Mouse (Mus musculus) lung, postnatal 4 days (tissue): Measurements from ENCODE around the gene Polr1d.

Source experiments
- DNase-seq, 2 experiments: peaks; one replicate each; pipeline ENCODE4 v3.0.0; 2021

Gene Polr1d

DNA sequence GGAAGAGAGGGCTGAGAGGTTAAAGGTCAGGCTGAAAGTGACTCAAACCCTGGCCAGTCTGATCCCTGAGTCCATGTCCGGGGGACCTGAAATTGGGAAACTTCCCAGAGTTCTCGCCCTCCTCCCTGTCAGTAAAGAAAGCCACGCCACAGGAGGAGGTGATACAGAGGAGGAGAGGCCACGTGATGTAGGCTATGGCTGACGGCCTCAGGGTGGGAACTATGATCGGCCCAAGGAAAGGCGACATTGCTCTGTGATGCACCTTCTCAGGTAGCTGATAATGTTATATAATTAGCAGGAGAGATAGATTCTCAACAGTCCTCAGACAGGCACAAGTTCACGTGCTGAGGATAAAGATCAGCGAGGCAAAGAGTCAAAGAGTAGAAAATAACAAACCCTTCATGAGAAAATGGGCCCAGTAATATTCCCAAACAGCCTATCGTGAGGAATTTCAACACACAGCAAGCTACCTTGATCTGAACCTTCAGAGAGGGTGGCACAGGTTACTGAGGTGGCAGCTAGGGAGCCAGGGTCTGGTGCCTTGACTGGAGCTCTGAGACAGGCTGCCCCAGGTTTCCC, 20.0 kb upstream of the Polr1d start:
- DNase-seq = no peak

DNA sequence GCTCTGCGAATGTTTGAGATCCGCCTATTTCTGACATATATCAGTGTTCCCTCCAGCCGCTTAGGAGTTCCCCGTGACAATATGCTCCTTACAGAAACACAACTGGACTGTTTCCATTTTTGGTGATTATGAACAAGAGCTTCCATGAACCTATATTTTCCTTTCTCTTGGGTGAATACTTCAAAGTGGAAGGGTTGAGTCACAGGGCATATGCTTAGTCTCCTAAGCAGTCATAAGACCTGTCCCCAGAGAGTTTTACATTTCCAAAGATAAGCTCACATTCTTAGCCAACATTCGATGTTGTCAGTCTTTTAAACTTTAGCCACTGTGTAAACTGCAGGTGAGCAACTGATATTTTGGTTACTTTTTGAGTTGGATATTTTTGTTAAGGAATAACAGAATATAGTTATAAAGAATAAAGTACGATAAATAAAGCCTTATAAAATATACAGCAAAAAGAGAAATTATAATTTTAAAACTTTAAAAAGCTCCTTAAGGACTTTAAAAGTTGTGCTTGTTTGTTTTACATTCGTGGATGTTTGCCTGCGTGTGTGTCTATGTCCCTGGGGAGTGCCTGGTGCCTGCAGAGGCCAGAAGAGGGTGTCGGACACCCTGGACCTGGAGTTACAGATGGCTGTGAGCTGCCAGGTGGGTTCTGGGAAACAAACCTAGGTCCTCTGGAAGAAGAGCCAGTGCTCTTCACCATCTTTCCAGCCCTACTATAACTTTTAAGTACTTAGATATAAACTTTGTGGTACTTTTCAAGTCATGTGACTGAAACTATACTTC, 19.0 kb upstream of the Polr1d start:
- no peak for DNase-seq

GRCm38 (mm10) chr5:147058661-147059060, 18.2 kb upstream of the Polr1d start:
- no peak for DNase-seq

- peak in 1 of 2 experiments; percentile 50 for DNase-seq
Measured at GRCm38 (mm10) chr5:147059319-147059718, 17.5 kb upstream of the Polr1d start.

- no peak for DNase-seq
Measured at GRCm38 (mm10) chr5:147060024-147060423, 16.8 kb upstream of the Polr1d start.

DNA sequence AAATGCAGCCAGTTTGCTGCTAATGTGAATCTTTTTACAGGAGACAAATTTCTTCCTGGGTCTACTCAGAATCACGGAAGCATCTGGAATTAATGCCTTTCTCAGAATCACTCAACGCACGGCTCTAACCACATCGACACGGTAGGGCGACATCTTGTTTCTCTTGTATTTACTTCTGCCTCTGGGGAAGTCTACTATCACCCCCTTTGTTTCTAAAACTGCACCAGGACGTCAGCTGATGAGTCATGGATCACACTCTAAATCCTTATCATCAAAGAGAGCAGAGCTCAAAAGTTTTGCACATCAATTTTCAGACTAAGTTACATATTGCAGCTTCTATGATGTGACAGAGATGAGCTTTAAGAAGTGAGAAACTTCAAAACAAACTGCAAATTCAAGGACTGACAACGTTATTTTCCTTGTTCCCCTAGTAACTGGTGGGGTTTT, 13.6 kb upstream of the Polr1d start:
- DNase-seq = no peak

- no peak for DNase-seq
Measured at GRCm38 (mm10) chr5:147066129-147066528, 10.7 kb upstream of the Polr1d start.

DNA sequence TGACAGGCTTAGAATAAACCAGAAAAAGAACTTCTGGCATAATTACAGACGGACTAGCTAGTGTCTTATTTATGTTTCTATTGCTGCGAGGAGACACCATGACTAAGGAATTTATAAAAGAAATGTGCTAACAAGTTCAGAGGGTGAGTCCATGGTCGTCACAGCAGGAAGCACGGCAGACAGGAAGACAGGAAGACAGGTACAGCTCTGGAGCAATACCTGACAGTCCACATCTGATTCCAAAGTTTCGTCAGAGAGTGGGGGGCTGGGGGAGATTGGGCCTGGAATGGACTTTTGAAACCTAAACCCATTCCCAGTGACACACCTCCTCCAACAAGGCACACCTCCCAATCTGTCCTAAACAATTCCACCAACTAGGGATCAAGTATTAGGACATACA, 9.9 kb upstream of the Polr1d start:
- no peak for DNase-seq

DNA sequence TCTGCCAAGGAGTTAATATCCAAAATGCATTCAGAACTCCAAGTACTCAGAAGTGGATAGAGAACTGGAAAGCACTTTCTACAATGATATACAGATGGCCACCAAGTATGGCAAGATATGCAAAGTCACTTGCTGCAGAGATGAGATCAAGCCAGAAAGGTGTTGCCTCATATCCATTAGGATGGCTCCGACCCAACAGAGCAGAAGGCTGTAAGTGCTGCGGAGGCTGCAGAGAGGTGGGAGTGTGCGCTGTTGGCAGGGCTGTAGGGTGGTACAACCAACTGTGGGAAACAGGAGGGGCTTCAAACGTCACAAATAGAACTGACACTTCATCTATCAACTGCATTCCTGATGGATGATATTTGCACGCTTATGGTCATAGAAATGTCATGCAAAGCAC, 8.0 kb upstream of the Polr1d start:
- no peak for DNase-seq

DNA sequence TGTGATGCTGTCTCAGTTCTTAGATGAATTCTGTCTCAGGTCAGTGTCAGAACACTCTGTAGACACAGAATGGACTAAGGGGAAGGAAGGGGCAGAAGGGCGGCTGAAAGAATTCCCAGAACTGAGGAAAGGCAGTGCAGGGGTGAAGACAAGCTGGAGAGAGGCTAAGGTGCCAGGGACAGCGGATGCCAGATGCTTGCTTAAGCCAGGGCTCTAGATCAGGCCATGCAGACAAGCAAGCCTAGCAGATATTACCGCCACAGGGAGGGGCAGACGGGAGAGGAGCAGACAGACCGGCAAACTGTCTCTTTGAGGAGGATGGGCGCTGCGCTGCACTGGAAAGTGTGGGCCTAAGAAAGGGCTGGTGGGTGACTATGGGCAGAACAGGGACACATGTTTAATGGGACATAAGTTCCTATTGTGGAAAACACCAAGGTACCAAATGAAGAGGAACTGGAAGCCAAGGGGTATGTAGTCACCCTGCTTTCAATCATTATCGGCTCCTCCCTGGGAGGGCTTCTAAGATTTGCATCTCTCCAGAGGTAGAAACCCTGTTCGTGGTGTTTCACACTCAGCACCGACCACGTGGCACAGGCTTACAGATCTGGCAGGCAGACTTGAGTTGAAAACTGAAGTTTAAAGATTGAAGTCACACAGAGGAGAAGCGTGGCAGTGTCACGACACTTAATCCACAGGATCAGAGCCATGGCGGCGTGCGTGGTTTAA, 5.9 kb upstream of the Polr1d start:
- no peak for DNase-seq

DNA sequence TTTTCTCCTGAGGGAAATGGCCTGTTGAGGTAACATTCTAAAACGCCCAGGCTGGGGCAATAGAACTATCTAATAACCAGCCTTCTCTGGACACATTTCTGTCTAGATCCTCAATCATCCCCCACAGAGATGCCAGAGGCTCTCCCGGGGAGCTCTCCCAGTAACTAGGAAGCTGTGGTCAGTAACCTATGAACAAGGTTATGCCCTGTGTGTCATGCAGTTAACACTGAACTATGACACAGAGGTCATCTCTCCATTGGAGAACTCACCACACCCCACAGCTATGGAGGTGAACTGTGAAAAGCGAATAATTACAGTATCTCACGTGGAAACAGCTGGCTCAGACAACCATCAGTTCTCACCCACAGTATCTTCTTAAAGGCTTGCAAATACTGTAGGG, 5.0 kb upstream of the Polr1d start:
- DNase-seq = no peak

GRCm38 (mm10) chr5:147073805-147074204, 3.0 kb upstream of the Polr1d start:
- DNase-seq = peak in 1 of 2 experiments; percentile 58

DNA sequence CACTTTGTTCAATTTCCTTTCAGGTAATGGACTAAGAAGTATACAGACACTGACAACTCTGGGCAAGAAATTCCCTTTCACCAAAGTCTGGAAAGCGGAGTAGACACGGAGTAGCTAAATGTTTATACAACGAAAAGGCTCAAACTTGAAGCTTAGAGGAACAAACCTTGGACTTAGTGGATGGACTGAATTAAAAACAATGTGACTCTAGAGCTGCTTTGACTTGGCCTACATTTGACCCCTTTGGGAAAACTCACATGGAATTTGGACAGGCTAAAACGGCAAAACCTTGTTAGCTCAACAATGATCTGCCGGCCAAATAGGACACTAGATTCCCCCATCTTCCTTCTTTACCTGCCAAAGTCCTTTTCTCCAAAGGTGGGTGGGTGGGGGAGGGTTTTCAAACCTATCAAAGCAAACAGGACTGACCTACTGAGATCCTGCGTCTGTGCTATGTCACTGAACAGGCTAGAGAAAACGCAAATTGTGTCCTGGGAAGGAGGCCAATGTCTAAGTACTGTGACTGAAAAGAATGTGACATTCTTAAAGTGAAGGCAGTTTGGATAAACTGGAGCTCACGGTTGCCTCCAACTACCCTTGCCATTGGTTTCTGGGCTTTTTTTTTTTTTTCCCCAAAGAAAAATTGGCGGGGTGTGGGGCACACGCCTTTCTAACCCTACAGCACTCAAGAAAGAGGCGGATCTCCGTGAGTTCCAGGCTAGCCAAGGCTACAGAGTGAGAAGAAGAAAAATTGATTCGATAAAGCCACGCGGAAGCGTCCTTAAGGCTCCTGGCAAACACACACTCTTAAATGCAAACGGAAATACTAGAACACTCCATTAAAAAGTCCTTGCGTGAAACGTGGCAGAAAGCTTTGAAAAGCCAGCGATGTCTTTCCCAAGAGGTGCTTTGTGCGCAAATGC, 1.5 kb upstream of the Polr1d start:
- peak; percentile 39 to 65 for DNase-seq

- peak; percentile 99 for DNase-seq
Measured at GRCm38 (mm10) chr5:147076026-147076798, 638 bp upstream of the Polr1d start, which contains the start of gene Lnx2. TSS of gene Lnx2 (minus strand) at chr5:147076586.

GRCm38 (mm10) chr5:147077305-147078034, 620 bp downstream of the Polr1d start:
- DNase-seq = peak; percentile 95 to 96

GRCm38 (mm10) chr5:147078110-147078900, 1.5 kb downstream of the Polr1d start:
- no peak for DNase-seq

- peak in 1 of 2 experiments; percentile 63 for DNase-seq
Measured at GRCm38 (mm10) chr5:147085201-147085894, 8.5 kb downstream of the Polr1d start.

GRCm38 (mm10) chr5:147086816-147087215, 10.0 kb downstream of the Polr1d start:
- no peak for DNase-seq

- DNase-seq = no peak
Measured at GRCm38 (mm10) chr5:147089836-147090235, 13.0 kb downstream of the Polr1d start.
